Mouse (Mus musculus) cerebellum, adult 18-20 months (tissue): Measurements from ENCODE around the gene Ndel1.
"Not testable (repeated sequence)": the region's sequence is repeated elsewhere in the genome, so short reads cannot be mapped to it uniquely, and the experiment has no call there.

Experiments used
- DNase-seq, 2 experiments: peaks; one replicate each; pipeline ENCODE4 v3.0.0; 2021

Ndel1 gene

DNA sequence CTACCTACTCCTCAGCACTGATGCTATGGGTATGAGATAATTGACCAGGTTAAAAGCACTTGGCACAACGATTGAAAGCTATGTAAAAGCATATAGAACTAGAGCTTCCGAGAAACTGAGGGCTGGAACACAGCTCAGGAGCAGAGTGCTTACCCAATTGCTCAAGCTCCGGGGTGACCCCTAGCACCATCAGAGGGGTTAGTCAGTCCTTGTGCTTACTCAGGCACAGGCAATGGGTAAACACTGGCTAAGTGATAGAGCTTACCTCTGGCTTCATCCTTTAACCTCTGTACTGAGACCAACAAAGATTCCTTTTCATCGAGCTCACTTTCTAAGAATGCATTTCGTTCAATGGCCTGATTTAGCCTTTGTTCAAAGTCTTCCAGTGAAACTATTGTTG lies 32.1 kb downstream of the Ndel1 start:
- DNase-seq: no peak

DNA sequence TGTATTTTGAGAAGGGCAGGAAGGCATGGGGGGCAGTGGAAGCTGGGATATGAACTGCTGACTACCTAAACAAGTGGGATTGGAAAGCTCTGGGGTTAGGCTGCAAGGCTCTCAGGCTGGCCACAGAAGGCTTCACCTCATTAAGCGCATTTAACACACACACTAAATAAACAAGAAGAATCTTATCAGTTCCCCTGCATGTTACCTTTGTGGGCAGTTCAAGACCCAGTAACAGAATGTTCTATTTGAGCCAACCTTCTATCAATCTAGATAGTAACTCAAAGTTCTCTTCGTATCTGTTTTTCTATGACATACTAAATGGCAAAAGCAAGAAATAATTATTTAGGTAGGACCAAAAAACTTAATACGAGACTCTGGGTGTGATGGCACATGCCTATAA lies 36.6 kb downstream of the Ndel1 start:
- no peak for DNase-seq

DNA sequence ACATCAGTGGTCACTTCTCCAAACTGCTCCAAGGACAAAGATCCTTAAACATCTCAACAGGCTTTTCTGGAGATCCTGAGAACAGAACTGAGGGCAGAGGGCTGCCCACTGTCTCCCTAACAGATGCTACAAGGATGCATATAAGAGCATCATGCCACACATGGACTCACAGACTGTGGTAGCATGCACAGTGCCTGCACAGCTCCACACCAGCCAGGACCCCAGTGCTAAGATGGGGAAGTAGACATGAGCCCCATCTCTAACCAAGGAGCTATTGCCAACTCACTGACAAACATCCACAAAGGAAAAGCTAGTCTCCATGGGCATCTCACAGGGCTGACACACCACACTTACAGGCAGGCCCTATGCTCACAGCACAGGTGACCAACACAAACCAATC lies 38.1 kb downstream of the Ndel1 start:
- DNase-seq: no peak

DNA sequence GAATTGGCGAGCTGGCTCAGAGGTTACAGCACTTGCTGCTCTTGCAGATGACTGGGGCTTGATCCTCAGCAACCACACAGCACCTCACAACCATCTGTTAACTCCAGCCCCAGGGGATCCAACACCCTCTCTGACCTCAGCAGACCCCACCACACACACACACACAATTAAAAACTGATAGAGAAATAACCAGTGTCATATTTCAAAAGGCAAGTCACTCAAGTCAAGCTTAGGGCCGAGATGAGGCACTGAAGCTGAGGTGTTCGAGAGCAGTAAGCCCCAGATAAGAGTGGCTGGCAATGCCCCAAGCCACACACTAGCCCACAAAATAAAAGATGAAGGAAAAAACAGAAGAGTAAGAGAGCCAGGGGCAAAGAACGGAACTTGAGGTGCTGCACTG lies 38.9 kb downstream of the Ndel1 start:
- DNase-seq: no peak

DNA sequence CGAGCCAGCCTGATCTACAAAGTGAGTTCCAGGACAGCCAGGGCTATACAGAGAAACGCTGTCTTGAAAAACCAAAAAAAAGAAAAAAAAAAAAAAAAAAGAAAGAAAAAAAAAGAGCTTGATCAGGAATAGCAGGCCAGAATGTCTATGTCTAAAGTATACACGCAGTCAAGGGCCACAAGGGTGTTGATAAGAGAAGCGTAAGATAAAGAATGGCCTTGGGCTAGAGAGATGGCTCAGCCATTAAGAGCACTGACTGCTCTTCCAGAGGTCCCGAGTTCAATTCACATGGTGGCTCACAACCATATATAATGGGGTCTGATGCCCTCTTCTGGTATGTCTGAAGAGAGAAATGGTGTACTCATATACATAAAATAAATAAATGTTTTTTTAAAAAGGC lies 40.1 kb downstream of the Ndel1 start:
- DNase-seq: not testable (repeated sequence)

DNA sequence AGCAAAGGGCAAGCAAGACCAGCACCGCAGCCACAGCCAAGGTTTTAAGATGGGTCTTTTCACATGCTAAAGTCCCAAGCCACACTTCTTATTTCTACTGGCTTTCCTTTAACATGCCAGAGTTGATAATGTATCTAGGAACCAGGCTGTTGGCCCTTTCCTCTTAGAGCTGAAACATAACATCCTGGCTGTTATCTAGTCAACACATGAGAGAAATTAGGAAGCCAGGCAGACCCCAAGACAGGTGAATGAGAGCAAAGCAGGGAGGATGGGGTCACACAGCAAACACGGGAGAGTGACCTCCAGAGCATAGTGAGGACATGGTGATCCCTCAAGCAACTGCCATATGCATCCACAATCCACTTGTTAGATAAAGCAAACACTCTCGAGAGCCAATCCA lies 44.9 kb downstream of the Ndel1 start:
- no peak for DNase-seq

DNA sequence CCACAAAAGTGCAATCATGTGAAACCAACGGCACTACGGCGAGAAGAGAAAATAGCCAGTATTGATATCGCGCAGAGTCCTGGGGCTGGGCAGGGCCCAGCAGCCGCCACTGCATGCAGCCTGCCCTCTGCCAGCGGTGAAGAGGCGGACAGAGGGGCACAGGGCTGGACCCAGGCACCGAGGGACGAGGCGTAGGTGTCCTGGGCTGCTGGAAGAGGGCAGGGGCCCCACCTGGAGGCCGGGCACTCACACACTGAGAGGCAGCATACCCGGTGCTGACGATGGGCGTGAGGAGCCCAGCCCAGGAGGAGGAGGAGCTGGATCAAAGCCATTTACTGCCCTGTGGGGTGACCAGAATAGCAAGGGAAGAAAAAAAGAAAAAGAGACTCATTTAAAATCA lies 49.3 kb downstream of the Ndel1 start:
- no peak for DNase-seq

DNA sequence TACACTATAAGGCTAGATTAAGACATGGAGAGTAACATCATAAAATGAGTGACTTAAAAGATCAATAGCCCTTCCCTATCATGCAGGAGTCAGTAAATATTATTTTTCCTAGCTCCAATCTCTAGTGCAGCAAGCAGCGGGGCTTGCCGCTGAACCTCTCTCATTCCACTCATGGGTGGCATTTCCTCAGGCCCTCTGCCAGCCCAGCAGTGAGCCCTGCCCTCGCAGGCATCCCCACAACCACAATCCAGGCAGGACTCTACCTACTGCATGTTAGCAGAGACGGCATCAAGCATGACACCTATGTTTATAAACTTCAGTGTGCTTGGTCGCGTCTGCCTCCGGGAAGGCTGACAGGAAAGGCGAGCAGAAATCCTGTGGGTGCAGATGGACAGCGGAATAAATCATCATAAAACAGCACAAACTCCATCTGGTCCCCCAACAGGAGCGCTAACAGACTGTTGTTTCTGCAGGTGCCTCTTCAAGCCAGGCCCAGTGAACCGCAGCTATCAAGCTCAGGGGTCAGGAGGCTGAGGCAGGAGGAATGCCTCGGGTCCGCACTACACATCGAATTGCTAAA lies 52.3 kb downstream of the Ndel1 start:
- DNase-seq: peak; percentile 57 to 59

DNA sequence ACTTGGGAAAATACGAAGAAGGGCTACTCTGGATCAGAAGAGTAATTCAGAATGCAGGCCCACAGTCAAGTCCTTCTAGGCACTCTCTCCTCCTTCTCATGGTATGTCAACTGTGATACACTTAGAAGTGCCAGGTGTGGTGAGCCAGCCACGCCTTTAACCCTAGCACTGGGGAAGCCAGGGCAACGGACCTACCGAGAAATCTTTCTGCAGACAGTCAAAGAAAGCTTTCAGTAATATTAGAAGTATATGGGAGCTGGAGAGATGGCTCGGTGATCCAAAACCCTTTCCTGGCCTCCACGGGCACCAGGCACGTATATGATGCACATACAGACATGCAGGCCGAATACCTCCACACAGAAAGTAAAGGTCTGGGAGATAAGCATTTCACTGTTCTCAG lies 53.2 kb downstream of the Ndel1 start:
- no peak for DNase-seq

DNA sequence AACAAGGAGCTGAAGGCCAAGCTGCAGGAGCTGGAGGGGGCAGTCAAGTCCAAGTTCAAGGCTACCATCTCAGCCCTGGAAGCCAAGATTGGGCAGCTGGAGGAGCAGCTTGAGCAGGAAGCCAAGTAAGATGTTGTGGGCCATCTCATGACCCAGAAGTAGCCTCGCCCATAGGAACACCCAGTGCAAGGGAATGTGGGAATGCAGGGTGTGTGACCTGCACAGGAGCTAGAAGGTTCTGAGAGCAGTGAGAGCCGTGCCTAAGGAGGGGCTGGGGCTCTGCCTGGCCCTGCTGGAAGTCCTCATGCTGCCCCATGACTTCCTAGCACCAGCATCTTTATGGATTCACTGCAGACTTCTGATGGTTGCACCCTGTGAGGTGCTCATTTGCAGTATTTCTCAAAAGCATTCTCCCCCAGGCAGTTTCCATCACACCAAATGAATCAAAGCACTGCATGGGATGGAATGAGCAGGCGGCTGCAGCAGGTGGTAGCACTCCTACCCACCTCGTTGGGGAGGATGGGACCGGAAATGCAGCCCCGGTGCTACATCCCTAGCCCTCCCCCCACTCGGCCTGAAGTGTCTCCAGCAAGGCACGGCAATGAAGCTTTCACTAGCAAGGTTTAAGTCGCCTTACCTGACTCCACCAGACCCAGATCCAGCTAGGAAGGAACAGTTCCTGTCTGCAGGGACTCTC lies 59.6 kb downstream of the Ndel1 start:
- DNase-seq: no peak

DNA sequence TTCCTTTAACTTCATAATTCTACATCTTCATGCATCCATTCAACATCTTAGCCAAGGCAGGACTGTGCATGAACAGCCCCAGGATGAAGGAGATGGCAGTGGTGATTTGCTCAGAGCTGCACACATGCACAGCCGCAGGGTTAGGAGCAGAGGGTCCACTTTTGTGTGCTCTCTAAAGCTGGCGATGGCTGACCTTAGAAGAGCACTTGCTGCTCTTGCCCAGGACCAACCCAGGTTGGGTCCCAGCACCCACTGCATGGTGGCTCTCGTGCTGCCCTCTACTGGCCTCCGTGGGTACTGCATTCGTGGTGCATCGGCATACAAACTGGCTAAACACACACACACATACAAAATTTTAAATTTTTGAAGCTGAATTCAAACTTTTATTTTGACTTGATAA lies 63.9 kb downstream of the Ndel1 start:
- peak; percentile 77 to 88 for DNase-seq

DNA sequence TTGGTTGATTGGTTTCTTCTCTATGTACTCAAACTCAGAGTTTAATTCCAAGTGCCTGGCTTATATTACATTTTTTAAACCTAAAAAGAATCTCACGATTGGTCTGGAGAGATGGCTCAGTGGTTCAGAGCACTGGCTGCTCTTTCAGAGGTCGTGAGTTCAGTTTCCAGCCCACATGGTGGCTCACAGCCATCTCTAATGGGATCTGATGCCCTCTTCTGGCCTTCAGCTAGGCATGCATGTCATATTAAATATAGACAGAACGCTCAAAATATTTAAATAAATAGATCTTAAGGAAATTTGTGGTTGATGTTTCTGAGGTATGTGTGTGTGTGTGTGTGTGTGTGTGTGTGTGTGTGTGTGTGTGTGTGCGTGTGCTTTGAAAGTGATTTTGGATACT lies 66.5 kb downstream of the Ndel1 start:
- peak; percentile 45 to 47 for DNase-seq

DNA sequence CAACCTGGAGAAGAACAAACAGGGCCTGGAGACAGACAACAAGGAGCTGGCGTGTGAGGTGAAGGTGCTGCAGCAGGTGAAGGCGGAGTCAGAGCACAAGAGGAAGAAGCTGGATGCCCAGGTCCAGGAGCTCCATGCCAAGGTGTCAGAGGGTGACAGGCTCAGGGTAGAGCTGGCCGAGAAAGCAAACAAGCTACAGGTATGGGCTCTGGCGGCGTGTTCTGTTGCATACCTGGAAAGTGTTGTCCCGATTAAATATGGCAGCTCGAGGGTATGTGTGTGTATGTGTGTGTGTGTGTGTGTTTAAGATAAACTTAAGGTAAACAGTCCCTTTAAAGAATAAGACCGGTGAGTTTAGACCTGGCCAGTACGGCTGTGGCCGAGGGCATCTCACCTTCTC lies 73.4 kb downstream of the Ndel1 start:
- no peak for DNase-seq

DNA sequence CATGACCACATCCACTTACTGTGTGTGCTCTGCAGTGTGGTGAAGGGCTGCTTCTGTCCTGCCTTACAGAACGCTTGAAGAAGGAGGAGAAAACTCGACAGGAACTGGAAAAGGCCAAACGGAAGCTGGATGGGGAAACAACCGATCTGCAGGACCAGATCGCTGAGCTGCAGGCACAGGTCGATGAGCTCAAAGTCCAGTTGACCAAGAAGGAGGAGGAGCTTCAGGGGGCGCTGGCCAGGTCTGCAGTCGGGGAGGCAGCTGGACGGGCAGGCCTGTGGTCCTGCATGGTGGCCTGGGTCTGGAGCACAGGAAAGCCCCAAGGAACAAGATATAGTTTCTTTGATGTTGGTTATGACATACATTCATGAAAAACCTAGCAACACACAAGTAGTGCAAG lies 79.9 kb downstream of the Ndel1 start:
- DNase-seq: no peak

DNA sequence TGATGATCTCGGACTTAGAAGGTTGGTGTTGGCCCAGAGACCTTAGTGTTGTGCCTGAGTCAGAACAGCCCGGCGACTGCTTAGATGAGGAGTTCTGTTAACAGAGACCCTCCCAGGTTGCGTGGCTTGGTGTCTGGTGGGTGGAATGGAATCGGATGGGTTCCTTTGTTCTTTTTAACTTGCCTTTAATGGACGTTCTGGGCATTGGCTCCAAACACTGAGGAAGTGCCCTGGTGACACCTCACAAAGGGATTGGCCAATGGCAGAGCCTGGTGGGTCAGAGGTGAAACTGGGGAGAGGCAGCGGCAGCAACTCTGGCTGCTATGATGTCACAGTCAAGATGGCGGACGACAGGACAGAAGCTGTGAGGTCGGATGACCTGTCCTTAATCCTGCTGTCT lies 80.9 kb downstream of the Ndel1 start:
- DNase-seq: no peak

DNA sequence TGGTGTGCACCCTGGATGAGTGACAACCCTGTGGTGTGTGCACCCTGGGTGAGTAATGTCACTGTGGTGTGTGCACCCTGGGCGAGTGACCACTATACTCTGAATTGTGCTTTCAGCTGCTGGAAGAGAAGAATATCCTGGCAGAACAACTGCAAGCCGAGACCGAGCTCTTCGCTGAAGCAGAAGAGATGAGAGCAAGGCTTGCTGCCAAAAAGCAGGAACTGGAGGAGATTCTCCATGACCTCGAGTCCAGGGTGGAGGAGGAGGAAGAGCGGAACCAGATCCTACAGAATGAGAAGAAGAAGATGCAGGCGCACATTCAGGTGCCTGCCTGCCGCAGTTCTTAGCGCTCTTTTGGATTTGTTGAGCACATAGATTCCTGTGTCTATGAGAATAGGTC lies 84.4 kb downstream of the Ndel1 start:
- DNase-seq: peak; percentile 58 to 68

DNA sequence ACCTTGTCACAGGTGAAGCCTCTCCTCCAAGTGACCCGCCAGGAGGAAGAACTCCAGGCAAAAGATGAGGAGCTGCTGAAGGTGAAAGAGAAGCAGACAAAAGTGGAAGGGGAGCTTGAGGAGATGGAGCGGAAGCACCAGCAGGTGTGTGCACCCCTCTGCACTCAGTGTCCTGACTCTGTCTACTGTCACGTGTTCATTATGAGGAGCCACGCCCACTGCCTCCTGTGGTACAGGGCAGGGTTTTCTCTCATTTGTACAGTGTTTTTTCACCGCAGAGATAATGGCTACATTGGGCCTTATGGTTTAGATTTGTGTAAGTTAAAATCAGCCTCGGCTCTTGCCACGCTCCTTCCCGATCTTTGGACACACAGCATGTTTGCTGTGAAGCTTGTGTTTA lies 85.8 kb downstream of the Ndel1 start:
- DNase-seq: no peak

DNA sequence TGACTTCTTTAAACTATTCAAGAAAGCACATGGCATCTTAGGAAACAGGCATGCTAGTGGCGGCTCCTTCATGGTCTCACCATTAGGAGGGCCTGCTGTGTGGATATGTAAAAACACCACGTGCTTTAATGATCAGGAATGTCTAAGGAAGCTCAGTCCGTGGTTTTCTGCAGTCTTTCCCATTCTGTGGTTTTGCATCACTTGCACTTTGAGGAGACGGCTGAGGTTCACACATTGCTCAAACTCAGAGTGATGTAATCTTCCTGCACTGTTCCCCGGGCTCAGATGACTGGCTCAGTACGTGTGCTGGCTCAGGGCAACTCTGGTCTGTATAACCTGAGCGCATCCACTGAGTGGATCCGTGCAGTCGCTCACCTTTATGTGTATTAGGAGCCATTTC lies 89.3 kb downstream of the Ndel1 start:
- no peak for DNase-seq

DNA sequence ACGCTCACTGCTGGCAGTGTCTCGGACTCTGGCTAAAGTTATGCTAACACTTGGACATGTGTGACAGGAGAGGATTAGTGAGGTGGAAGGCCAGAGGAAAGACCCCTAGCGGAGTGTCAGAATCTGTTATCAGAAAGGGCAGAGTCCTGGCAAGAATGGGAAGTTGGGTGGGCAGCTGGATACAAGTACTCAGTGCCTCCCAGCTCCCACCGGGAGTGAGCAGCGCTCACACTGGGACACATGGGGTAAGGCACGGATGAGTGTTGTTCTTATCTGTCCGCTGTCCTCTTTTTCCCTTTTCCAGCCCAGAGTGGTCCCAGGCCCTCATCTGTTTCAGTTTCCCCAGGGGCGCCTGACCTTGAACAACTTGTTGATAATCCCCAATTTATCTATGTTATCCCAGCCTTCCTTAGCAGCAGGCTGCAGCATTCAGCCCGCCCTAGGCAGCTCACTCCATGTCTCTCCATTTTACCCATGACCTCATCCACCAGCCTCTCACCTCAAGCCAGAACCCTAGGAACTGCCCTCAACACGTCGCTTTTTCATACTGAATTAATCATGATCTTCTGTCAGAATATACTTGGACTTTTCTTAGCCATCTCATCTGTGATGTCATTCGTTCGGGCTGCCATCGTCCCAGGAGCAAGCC lies 91.1 kb downstream of the Ndel1 start:
- DNase-seq: peak in 1 of 2 experiments; percentile 22

DNA sequence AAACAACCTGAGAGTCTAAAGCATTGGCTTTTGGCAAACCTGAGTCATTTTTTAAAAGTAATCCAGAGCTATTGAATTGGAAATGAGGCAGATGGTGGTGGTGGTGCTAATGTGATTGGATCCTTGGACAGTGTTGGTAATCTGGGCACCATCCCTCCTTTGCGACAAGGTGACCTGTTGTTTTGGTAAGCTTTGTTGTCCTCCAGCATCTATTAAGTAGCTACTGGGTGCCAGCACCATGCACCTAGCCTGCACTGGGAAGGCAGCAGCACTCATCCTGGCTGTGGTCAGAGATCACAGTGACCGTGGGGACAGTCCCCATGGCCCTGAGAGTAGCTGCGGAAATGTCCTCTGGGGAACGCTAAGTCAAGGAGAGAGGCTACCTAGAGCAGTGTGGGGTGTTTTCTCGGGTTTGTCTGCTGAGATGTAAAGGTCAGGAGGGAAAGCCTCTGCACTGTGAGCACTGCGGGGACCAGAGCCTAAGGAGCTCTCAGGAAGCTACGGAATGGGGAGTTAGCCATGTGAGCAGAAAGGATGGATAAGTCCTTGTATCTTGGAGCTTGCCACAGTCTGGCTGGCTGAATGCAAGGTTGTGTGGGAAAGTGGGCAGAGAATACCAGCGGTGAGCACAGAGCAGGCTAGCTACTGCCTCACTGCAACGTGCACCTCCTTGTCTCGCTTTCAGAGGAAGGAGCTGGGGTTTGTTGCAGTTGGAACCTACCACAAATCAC lies 91.8 kb downstream of the Ndel1 start:
- DNase-seq: peak; percentile 39 to 51

DNA sequence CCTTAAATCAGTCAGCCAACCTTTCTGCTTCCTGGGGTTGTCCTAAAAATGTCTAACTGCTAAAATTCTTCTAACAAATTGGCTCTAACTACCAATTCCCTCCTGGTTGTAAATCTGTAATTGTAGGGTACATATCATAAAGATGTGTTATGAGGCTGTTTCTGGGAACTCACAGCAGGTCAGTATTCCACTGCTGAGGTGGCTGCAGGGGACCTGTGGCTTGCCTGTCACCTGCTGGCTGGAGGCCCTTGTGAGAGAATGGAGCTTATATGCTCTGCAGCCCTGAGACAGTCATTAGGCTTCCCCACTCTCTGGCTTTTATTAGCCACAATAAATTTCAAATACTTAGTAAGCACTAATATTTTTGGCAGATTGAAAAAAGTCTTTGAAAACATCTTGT lies 92.8 kb downstream of the Ndel1 start:
- DNase-seq: peak in 1 of 2 experiments; percentile 53

DNA sequence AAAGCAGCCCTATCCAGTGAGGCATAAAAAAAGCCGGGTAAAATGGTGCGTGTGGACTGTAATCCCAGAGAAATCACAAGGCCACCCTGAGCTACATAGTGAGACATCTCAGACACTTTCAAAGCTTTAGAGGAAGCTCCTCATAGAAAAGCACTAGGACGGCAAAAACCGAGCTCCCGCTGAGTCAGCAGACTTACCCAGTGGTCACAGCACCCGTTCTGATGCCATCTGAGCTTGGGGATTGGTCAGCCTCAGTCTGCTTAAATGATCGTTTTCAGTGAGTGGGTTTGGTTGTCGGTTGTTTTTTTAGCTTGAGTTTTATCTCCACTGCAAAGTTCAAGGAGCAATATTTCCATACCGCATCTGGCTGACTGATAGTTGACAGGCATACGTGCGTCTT lies 93.7 kb downstream of the Ndel1 start:
- DNase-seq: no peak

DNA sequence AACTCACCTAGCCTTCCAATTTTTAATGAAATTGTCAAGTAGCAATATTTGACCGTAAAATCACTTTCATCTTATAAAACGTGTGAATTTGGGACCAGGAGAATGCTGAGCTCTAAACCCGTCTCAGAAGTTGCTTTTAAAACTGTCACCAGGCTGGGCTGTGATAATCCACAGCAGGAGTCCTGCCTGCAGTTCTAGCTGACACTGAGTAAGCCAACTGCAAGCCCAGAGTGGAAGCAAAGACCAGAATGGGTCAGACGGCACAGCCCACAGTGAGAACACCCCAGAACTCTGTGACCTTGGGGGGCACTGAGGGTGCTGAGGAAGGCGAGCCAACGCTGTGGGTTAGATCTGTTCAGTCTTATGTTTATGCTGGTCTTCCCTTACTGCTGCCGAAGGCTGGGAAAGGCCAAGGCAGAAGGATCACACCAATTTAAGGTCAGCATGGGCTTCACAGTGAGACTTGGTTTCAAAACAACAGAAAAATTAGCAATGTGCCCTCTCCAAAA lies 95.5 kb downstream of the Ndel1 start:
- DNase-seq: peak in 1 of 2 experiments; percentile 51
